Mouse (Mus musculus): ENCODE data around the gene Fndc8.
"Not testable (repeated sequence)": the region's sequence is repeated elsewhere in the genome, so short reads cannot be mapped to it uniquely, and the experiment has no call there.

The Fndc8 gene

GRCm38 (mm10) chr11:82910679-82911389, 18.9 kb downstream of the Fndc8 start:
- DNase-seq (ENCODE audit: low read depth in 2 of 2, low spot score in 2 of 2) = no peak

- DNase-seq (ENCODE audit: low read depth in 2 of 2, low spot score in 2 of 2) = peak; percentile 67 to 69
Observed at GRCm38 (mm10) chr11:82914711-82915352, 22.9 kb downstream of the Fndc8 start.

- DNase-seq (ENCODE audit: low read depth in 2 of 2, low spot score in 2 of 2) = no peak
Observed at GRCm38 (mm10) chr11:82920768-82921167, 28.8 kb downstream of the Fndc8 start.

GRCm38 (mm10) chr11:82921691-82922090, 29.8 kb downstream of the Fndc8 start:
- no peak for DNase-seq (ENCODE audit: low read depth in 2 of 2, low spot score in 2 of 2)

- not testable (repeated sequence) for DNase-seq (ENCODE audit: low read depth in 2 of 2, low spot score in 2 of 2)
Observed at GRCm38 (mm10) chr11:82923910-82924309, 32.0 kb downstream of the Fndc8 start.

GRCm38 (mm10) chr11:82928897-82929632, 37.1 kb downstream of the Fndc8 start:
- DNase-seq (ENCODE audit: low read depth in 2 of 2, low spot score in 2 of 2) = no peak

GRCm38 (mm10) chr11:82929633-82929950, 37.7 kb downstream of the Fndc8 start:
- DNase-seq (ENCODE audit: low read depth in 2 of 2, low spot score in 2 of 2) = no peak

- DNase-seq (ENCODE audit: low read depth in 2 of 2, low spot score in 2 of 2) = not testable (repeated sequence)
Observed at GRCm38 (mm10) chr11:82930391-82930955, 38.5 kb downstream of the Fndc8 start.

GRCm38 (mm10) chr11:82931161-82931560, 39.2 kb downstream of the Fndc8 start:
- DNase-seq (ENCODE audit: low read depth in 2 of 2, low spot score in 2 of 2) = not testable (repeated sequence)

GRCm38 (mm10) chr11:82931671-82932450, 39.9 kb downstream of the Fndc8 start:
- not testable (repeated sequence) for DNase-seq (ENCODE audit: low read depth in 2 of 2, low spot score in 2 of 2)

- DNase-seq (ENCODE audit: low read depth in 2 of 2, low spot score in 2 of 2) = no peak
Observed at GRCm38 (mm10) chr11:82933186-82933585, 41.3 kb downstream of the Fndc8 start.

- no peak for DNase-seq (ENCODE audit: low read depth in 2 of 2, low spot score in 2 of 2)
Observed at GRCm38 (mm10) chr11:82943336-82943735, 51.4 kb downstream of the Fndc8 start.

GRCm38 (mm10) chr11:82945636-82946035, 53.7 kb downstream of the Fndc8 start:
- no peak for DNase-seq (ENCODE audit: low read depth in 2 of 2, low spot score in 2 of 2)

GRCm38 (mm10) chr11:82947457-82947856, 55.5 kb downstream of the Fndc8 start:
- DNase-seq (ENCODE audit: low read depth in 2 of 2, low spot score in 2 of 2) = peak; percentile 60 to 70

GRCm38 (mm10) chr11:82949036-82949435, 57.1 kb downstream of the Fndc8 start:
- DNase-seq (ENCODE audit: low read depth in 2 of 2, low spot score in 2 of 2) = no peak

Data from CD8-positive naive resting alpha-beta T cell, adult 2 months (primary cell).